Mouse (Mus musculus) forebrain, embryonic 12.5 days (tissue): ENCODE data around the gene Alkbh3. TPM values are rescaled to one million over a fixed set of nuclear protein-coding genes. Genes with fewer than 3 reads are reported as not detected.

Experiments
- ATAC-seq: fragments of 200-750 bp; cut with Nextera tagmentation; 2 replicates; pipeline ENCODE4 v1.8.0; 2017; ENCODE audit warnings: moderate TSS enrichment; ENCODE audit not compliant: low FRiP score
- H3K27ac ChIP-seq: fragments of 300-500 bp; sonication (generic); 2 replicates; pipeline ENCODE4 v1.5.1; 2016; ENCODE audit warnings: mild to moderate bottlenecking
- H3K27me3 ChIP-seq: fragments of 300-500 bp; sonication (generic); 2 replicates; pipeline ENCODE4 v1.6.1; 2016; ENCODE audit warnings: mild to moderate bottlenecking
- H3K36me3 ChIP-seq: fragments of 300-500 bp; sonication (generic); replicated peaks from 2 replicates; pipeline ENCODE4 v1.6.1; 2016; ENCODE audit warnings: mild to moderate bottlenecking
- H3K4me1 ChIP-seq: fragments of 300-500 bp; sonication (generic); 2 replicates; pipeline ENCODE4 v1.6.1; 2016
- H3K4me2 ChIP-seq: fragments of 300-500 bp; sonication (generic); 2 replicates; pipeline ENCODE4 v1.6.1; 2016; ENCODE audit warnings: mild to moderate bottlenecking, moderate library complexity
- H3K4me3 ChIP-seq: fragments of 300-500 bp; sonication (generic); replicated peaks from 2 replicates; pipeline ENCODE4 v1.5.1; 2016; ENCODE audit warnings: mild to moderate bottlenecking
- H3K9ac ChIP-seq: fragments of 300-500 bp; sonication (generic); 2 replicates; pipeline ENCODE4 v1.6.1; 2016; ENCODE audit warnings: mild to moderate bottlenecking
- H3K9me3 ChIP-seq: fragments of 300-500 bp; sonication (generic); 2 replicates; pipeline ENCODE4 v1.6.1; 2016
- WGBS: fragments of 180-500 bp; shearing (Covaris S2); methylation state at CpG from one replicate; pipeline ENCODE4 v1.1.7; 2016; 5-methylcytosine and 5-hydroxymethylcytosine counted together
- polyA plus RNA-seq: library from polyadenylated mRNA; unstranded; fragments of >200 nt; fragmentation: Nextera tagmentation; extraction: Ambion mirVana; gene quantifications from 2 replicates; pipeline ENCODE4 v1.2.1, GENCODE M21; 2016

The Alkbh3 gene
- polyA plus RNA-seq, result 52.3 and 55.9 TPM in 2 replicates

GRCm38 (mm10) chr2:94010335-94011291 is at the start of gene Alkbh3:
Alkbh3 (minus strand) TSS chr2:94010807.
- WGBS, result 7% methylated on average over 47 of the region's 47 CpGs
- Histone ChIP-seq H3K4me3 (peak within 1 kb of the TSS; percentile 60), H3K36me3 (peaks cover 27% of the 10 kb centered on the region), H3K4me1 (peaks cover 15% of the 10 kb centered on the region), H3K9me3 (peaks cover 4% of the 10 kb centered on the region; the same call in 1 of the 2 replicates), H3K27me3 (no peaks in the 10 kb centered on the region), H3K4me2 (peak within 1 kb of the TSS; percentile 93), H3K27ac (no peak within 1 kb of the TSS), H3K9ac (peak within 1 kb of the TSS; percentile 62)
- peak; percentile 98 for ATAC-seq

- Histone ChIP-seq H3K4me2 (no peak overlapping the region), H3K27me3 (no peaks in the 10 kb centered on the region), H3K4me1 (no peaks in the 10 kb centered on the region), H3K4me3 (no peak overlapping the region), H3K27ac (no peak overlapping the region), H3K9ac (no peak overlapping the region), H3K9me3 (no peaks in the 10 kb centered on the region), H3K36me3 (no peaks in the 10 kb centered on the region)
- no peak for ATAC-seq
- WGBS, result 78% methylated on average over 5 of the region's 5 CpGs
Measured at GRCm38 (mm10) chr2:94059459-94059858, 48.9 kb upstream of the Alkbh3 start.

DNA sequence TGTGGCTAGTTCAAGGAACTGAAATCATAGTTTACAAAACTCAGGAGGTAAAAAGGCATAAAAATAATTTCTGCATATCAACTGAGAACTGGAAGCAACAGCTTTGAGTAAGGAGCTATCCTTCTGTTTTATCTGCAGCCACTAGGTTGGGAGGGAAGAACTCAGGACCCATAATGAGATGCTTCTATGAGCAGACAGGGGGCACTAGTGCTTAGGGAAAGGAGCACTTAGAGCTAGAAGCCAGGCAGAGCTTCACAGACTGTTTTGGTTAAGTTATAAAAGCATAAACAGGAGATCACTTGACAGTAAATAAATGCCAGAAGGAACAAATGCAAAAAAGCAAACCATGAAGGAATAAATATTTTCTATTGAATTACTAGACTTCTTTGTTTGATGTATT is 44.2 kb upstream of the Alkbh3 start:
- H3K27me3 ChIP-seq, result no peaks in the 10 kb centered on the region
- H3K9ac ChIP-seq, result no peak overlapping the region
- no peak overlapping the region for H3K4me3 ChIP-seq
- H3K27ac ChIP-seq, result no peak overlapping the region
- H3K9me3 ChIP-seq, result no peaks in the 10 kb centered on the region
- peaks cover 3% of the 10 kb centered on the region for H3K4me1 ChIP-seq
- no peaks in the 10 kb centered on the region for H3K36me3 ChIP-seq
- H3K4me2 ChIP-seq, result no peak overlapping the region
- ATAC-seq, result peak; percentile 73; the same call in 1 of the 2 replicates

- Histone ChIP-seq H3K9me3 (no peaks in the 10 kb centered on the region), H3K36me3 (no peaks in the 10 kb centered on the region), H3K4me2 (no peak overlapping the region), H3K4me3 (no peak overlapping the region), H3K27me3 (no peaks in the 10 kb centered on the region), H3K27ac (no peak overlapping the region), H3K4me1 (peaks cover 21% of the 10 kb centered on the region), H3K9ac (no peak overlapping the region)
- WGBS, result 78% methylated on average over 5 of the region's 5 CpGs
- ATAC-seq, result no peak
Measured at GRCm38 (mm10) chr2:94051952-94052351, 41.3 kb upstream of the Alkbh3 start.

GRCm38 (mm10) chr2:94050901-94051300 is 40.3 kb upstream of the Alkbh3 start:
- no peak overlapping the region for H3K27ac ChIP-seq
- H3K27me3 ChIP-seq, result no peaks in the 10 kb centered on the region
- H3K4me2 ChIP-seq, result no peak overlapping the region
- no peak for ATAC-seq
- over 99% methylated on average over 3 of the region's 3 CpGs for WGBS
- H3K4me3 ChIP-seq, result no peak overlapping the region
- no peaks in the 10 kb centered on the region for H3K36me3 ChIP-seq
- H3K4me1 ChIP-seq, result peaks cover 21% of the 10 kb centered on the region
- H3K9me3 ChIP-seq, result no peaks in the 10 kb centered on the region
- H3K9ac ChIP-seq, result no peak overlapping the region

DNA sequence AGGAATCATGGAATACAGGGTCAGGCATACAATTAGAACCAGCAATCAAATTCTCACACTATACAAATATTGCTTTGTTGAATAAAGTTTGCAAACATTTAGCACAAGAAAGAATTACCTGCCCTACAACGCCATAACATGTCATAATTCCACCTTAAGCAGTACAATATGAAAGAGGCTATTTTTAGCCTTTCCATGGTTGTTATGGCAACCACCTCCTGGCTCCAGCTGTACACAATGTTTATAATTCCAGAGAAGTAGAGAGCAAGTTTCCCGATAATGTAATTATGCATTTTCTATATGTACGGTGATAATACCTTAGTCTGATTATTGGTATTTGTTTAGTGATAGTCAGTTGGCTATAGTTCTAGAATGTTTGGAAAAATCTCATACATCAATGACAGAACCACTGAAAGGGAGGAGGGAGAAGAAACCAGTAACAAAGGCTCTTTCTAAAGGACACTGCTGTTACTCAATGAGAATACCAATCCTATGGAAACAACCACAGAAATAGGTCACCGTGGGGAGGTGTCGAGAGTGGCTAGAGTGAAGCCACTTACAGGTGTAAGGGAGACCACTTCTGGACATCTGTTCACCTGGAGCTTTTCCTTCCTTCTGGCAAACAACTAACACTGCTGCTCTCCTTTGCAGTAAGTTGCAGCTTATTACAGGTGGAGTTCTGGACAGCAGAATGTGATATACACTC is 39.0 kb upstream of the Alkbh3 start:
- Histone ChIP-seq H3K27me3 (no peaks in the 10 kb centered on the region), H3K9me3 (no peaks in the 10 kb centered on the region), H3K9ac (no peak overlapping the region), H3K4me3 (no peak overlapping the region), H3K4me2 (no peak overlapping the region), H3K36me3 (no peaks in the 10 kb centered on the region), H3K4me1 (peaks cover 29% of the 10 kb centered on the region), H3K27ac (peak overlapping the region; percentile 78)
- ATAC-seq, result peak; percentile 51; the same call in 1 of the 2 replicates
- WGBS, result 76% methylated on average over 5 of the region's 5 CpGs

DNA sequence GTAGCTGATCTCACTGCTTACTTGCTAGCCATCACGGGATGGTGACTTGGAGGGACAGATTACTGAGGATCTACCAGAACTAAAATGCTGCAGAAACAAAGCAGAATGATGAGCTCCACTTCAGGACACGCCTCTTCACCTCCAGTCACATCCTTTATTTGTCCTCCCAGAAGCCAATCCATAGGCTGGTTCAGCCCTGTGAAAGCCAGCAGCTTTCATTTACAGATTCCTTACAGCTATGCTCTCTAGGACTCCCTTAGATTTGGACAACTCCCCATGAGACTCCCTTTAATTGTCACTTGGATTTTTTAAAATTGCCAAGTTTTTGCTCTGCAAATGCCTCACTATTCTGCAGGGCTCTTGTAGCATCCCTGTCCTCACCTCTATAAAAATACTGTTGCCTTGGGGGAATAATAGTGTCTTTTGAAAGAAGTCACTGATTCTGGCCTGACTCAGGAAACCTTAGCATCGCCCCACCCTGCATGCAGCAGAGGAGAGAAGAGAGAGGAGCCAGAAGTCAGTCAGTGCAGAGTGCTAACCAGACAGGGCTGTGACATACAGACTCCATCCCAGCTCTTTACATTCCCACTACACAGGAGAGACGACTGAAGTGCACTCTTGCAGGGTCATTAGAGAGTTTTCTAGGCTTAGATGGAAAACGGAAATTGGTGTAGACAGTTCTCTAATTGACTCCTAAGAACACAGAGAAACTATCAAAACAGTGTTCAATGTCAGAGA is 38.3 kb upstream of the Alkbh3 start:
- ATAC-seq, result 0 out of 2 replicates have a peak, but pooled peaks have one; percentile 55
- Histone ChIP-seq H3K4me1 (peaks cover 35% of the 10 kb centered on the region), H3K4me3 (no peak overlapping the region), H3K9ac (no peak overlapping the region), H3K36me3 (no peaks in the 10 kb centered on the region), H3K4me2 (no peak overlapping the region), H3K27ac (peak overlapping the region; percentile 78), H3K27me3 (no peaks in the 10 kb centered on the region), H3K9me3 (no peaks in the 10 kb centered on the region)
- 65% methylated on average over 5 of the region's 5 CpGs for WGBS

- WGBS, result 35% methylated on average over 1 of the region's 1 CpGs
Measured at GRCm38 (mm10) chr2:94048271-94048670, 37.7 kb upstream of the Alkbh3 start.

GRCm38 (mm10) chr2:94045411-94046090 is 34.9 kb upstream of the Alkbh3 start:
- H3K4me2 ChIP-seq, result no peak overlapping the region
- peaks cover 44% of the 10 kb centered on the region for H3K4me1 ChIP-seq
- no peaks in the 10 kb centered on the region for H3K9me3 ChIP-seq
- no peak overlapping the region for H3K4me3 ChIP-seq
- H3K36me3 ChIP-seq, result peaks cover 3% of the 10 kb centered on the region; the same call in 1 of the 2 replicates
- no peaks in the 10 kb centered on the region for H3K27me3 ChIP-seq
- 0 out of 2 replicates have a peak overlapping the region, but pooled peaks have one; percentile 25 for H3K27ac ChIP-seq
- ATAC-seq, result no peak
- H3K9ac ChIP-seq, result no peak overlapping the region
- WGBS, result 69% methylated on average over 6 of the region's 6 CpGs

More at GRCm38 (mm10) chr2:94048271-94048670, 37.7 kb upstream of the Alkbh3 start:
- Histone ChIP-seq H3K36me3 (no peaks in the 10 kb centered on the region), H3K9me3 (no peaks in the 10 kb centered on the region), H3K4me2 (no peak overlapping the region), H3K9ac (no peak overlapping the region), H3K4me3 (no peak overlapping the region), H3K27ac (peak overlapping the region; percentile 78), H3K27me3 (no peaks in the 10 kb centered on the region), H3K4me1 (peaks cover 40% of the 10 kb centered on the region)
- no peak for ATAC-seq

DNA sequence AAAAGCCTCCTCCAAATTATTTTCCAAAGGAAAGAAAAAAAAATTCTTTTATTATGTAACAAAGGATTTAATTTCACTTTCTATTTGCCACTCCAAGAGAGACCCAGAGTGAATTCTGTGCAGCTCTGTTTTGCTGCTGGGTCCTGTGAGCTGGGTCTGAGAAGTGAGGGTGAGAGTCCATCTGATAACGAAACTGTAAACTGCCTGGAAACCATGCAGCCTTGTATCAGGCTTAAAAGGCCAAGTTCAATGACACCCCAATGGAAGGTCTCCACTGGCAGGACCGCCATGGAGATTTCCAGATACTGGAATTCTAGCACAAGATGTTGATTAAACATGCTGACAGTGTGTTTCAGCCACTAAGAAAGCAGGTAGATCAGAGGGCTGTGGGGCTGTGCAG is 33.6 kb upstream of the Alkbh3 start:
- Histone ChIP-seq H3K4me2 (no peak overlapping the region), H3K9me3 (no peaks in the 10 kb centered on the region), H3K27ac (peak overlapping the region; percentile 53; the same call in 1 of the 2 replicates), H3K36me3 (peaks cover 3% of the 10 kb centered on the region; the same call in 1 of the 2 replicates), H3K9ac (no peak overlapping the region), H3K4me3 (no peak overlapping the region), H3K27me3 (no peaks in the 10 kb centered on the region), H3K4me1 (peaks cover 34% of the 10 kb centered on the region)
- no peak for ATAC-seq
- 72% methylated on average over 2 of the region's 2 CpGs for WGBS

- Histone ChIP-seq H3K9me3 (no peaks in the 10 kb centered on the region), H3K36me3 (peaks cover 3% of the 10 kb centered on the region; the same call in 1 of the 2 replicates), H3K4me3 (no peak overlapping the region), H3K4me1 (peaks cover 29% of the 10 kb centered on the region), H3K27me3 (no peaks in the 10 kb centered on the region), H3K4me2 (no peak overlapping the region), H3K9ac (no peak overlapping the region), H3K27ac (no peak overlapping the region)
- 28% methylated on average over 5 of the region's 5 CpGs for WGBS
- peak; percentile 81 for ATAC-seq
Measured at GRCm38 (mm10) chr2:94043662-94044061, 33.1 kb upstream of the Alkbh3 start.
